Mouse (Mus musculus) C2C12 (cell line): ENCODE data around the gene Emc3.
A peak's percentile ranks its signal among the peaks of the same experiment; 100 is the strongest.

Experiments used
- CTCF ChIP-seq: IDR thresholded peaks from one replicate; pipeline ENCODE4 v1.5.1; 2011; ENCODE audit not compliant: control insufficient read depth, insufficient read depth, insufficient read length
- FOSL1 ChIP-seq: IDR thresholded peaks from one replicate; pipeline ENCODE4 v1.8.0; 2011; ENCODE audit warnings: mild to moderate bottlenecking, low read length; ENCODE audit not compliant: poor library complexity, insufficient read depth, severe bottlenecking
- MYOD1 ChIP-seq: IDR thresholded peaks from one replicate; pipeline ENCODE4 v1.6.1; 2011; ENCODE audit warnings: low read depth; ENCODE audit not compliant: control insufficient read depth, insufficient read length
- MYOG ChIP-seq: IDR thresholded peaks from one replicate; pipeline ENCODE4 v1.6.1; 2011; ENCODE audit not compliant: control insufficient read depth, insufficient read length; ENCODE audit errors: extremely low read depth
- USF1 ChIP-seq: IDR thresholded peaks from one replicate; pipeline ENCODE4 v1.6.1; 2011; ENCODE audit warnings: low read depth, mild to moderate bottlenecking, control low read depth, moderate library complexity

- TF ChIP-seq CTCF, result no peak
- no peak for TF ChIP-seq USF1
- TF ChIP-seq FOSL1, result no peak
- peak; percentile 64 for TF ChIP-seq MYOD1
- no peak for TF ChIP-seq MYOG
These were observed 22.5 kb downstream of the Emc3 start for GRCm38 (mm10) chr6:113508947-113509280.
